Mouse (Mus musculus) G1E-ER4 (cell line): ENCODE results near the gene Man1a2. TPM values are rescaled to one million over a fixed set of nuclear protein-coding genes. Genes with fewer than 3 reads are reported as not detected.

Experiments
- GATA1 ChIP-seq: IDR thresholded peaks from one replicate; pipeline ENCODE4 v1.8.0; 2012; ENCODE audit warnings: low read length, inconsistent platforms
- polyA plus RNA-seq: library from polyadenylated mRNA; stranded (reverse); fragments of >175 nt; gene quantifications from 2 replicates; pipeline ENCODE4 v1.2.3, GENCODE M21; 2012

The Man1a2 gene
- polyA plus RNA-seq, 1 experiment, result 121 TPM

GRCm38 (mm10) chr3:100703847-100704644 is 18.7 kb upstream of the Man1a2 start:
- TF ChIP-seq GATA1, result no peak

- no peak for TF ChIP-seq GATA1
Measured at GRCm38 (mm10) chr3:100702875-100703846, 17.9 kb upstream of the Man1a2 start.

GRCm38 (mm10) chr3:100688747-100689146 is 3.4 kb upstream of the Man1a2 start:
- TF ChIP-seq GATA1, result no peak

GRCm38 (mm10) chr3:100686756-100687155 is 1.5 kb upstream of the Man1a2 start:
- no peak for TF ChIP-seq GATA1

- no peak for TF ChIP-seq GATA1
Measured at GRCm38 (mm10) chr3:100685763-100686370, 564 bp upstream of the Man1a2 start.

GRCm38 (mm10) chr3:100684234-100684975 is 898 bp downstream of the Man1a2 start:
- TF ChIP-seq GATA1, result no peak

GRCm38 (mm10) chr3:100682841-100683240 is 2.5 kb downstream of the Man1a2 start:
- TF ChIP-seq GATA1, result no peak

- TF ChIP-seq GATA1, result no peak
Measured at GRCm38 (mm10) chr3:100682281-100682680, 3.0 kb downstream of the Man1a2 start.

- TF ChIP-seq GATA1, result no peak
Measured at GRCm38 (mm10) chr3:100681448-100682092, 3.7 kb downstream of the Man1a2 start.

- no peak for TF ChIP-seq GATA1
Measured at GRCm38 (mm10) chr3:100680226-100680625, 5.1 kb downstream of the Man1a2 start.

- no peak for TF ChIP-seq GATA1
Measured at GRCm38 (mm10) chr3:100678951-100679570, 6.2 kb downstream of the Man1a2 start.

- no peak for TF ChIP-seq GATA1
Measured at GRCm38 (mm10) chr3:100675146-100675545, 10.2 kb downstream of the Man1a2 start.

GRCm38 (mm10) chr3:100670412-100670811 is 14.9 kb downstream of the Man1a2 start:
- no peak for TF ChIP-seq GATA1

GRCm38 (mm10) chr3:100653291-100653690 is 32.0 kb downstream of the Man1a2 start:
- TF ChIP-seq GATA1, result no peak
